Mouse (Mus musculus): ENCODE data around the gene Tlr3. TPM values are rescaled to one million over a fixed set of nuclear protein-coding genes. Genes with fewer than 3 reads are reported as not detected.

Tlr3 gene
- total RNA-seq, 2 experiments from 2014 or later, result 0.09 TPM; not detected in 1

DNA sequence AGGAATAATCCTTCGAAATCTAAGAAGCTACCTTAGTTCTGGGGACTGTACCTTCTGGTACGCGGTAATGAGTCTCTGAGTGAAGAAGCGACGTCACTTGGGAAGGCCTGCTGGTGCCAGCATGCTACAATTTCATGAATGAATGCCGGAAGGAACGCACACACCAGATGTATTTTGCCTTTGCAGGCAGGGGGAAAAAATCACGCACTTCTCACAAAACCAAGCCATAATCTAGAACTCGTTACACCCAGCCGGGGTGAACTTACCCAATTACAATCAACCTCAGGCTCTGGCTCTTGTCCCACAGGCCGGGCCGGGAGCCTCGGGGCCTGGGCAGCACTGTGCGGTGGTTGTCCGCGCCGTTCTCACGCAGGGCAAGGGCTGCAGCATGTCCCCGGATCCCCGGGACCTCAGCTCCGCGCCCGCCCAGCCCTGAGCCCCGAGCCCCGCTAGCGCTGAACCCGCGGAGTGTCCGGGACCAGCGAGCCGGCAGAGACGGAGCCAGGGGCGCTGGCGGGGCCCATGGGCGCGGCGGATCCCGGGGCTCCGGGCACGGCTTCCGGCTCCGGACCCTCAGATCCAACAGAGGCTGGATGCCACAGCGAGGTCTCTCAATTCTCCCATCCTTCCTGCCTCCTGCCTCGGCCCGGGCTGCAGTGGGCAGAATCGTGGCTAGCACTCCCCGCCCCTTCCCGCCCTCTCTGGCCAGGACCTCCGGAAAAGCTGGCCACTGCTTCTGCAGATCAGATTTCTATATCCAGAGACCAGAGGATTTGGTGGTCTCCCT lies 52.6 kb downstream of the Tlr3 start:
- ATAC-seq (replicated peaks; ENCODE audit: low FRiP score, poor library complexity, severe bottlenecking), result no peak

DNA sequence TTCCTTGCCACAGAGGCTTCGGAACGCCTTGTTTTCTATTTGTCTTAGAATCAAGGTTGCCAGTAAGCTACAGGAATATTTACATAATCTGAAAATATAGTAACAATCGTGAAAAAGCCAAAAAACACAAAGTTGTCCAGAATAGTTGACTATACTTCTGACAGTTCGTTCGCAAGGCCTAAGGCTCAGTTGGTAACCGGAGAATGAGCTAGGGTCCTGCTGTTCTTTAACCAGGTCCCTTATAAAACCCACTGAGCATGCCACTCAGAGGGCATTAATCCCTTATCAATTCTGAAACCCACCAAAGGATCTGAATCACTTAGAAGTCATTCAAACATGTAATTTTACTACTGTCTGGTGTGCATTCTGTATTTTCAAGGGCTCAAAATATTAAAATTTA lies 55.1 kb downstream of the Tlr3 start:
- no peak for ATAC-seq (replicated peaks; ENCODE audit: low FRiP score, poor library complexity, severe bottlenecking)

Other genes with a start within 250 kb of the Tlr3 start
- gene F11, start 149.0 kb downstream of the Tlr3 start, total RNA-seq (2015; ENCODE audit: low replicate concordance), result not detected in 2 replicates
- gene F11, start 149.0 kb downstream of the Tlr3 start, total RNA-seq (2017; ENCODE audit: low replicate concordance), result not detected in 2 replicates
- gene Klkb1, start 116.2 kb downstream of the Tlr3 start, total RNA-seq (2015; ENCODE audit: low replicate concordance), result not detected in 2 replicates
- gene Klkb1, start 116.2 kb downstream of the Tlr3 start, total RNA-seq (2017; ENCODE audit: low replicate concordance), result not detected in 2 replicates
- not detected in 2 replicates for gene Gm45753, start 102.6 kb downstream of the Tlr3 start, total RNA-seq (2015; ENCODE audit: low replicate concordance)
- not detected in 2 replicates for gene Gm45753, start 102.6 kb downstream of the Tlr3 start, total RNA-seq (2017; ENCODE audit: low replicate concordance)
- 2.3 and 3.3 TPM in 2 replicates for gene Cyp4v3, start 77.9 kb downstream of the Tlr3 start, total RNA-seq (2015; ENCODE audit: low replicate concordance)
- gene Cyp4v3, start 77.9 kb downstream of the Tlr3 start, total RNA-seq (2017; ENCODE audit: low replicate concordance), result 2.0 TPM in 2 replicates
- gene Fam149a, start 28.8 kb downstream of the Tlr3 start, total RNA-seq (2015; ENCODE audit: low replicate concordance), result 0.42 TPM in 1 of 2 replicates, not detected in the other
- 0.34 TPM in 1 of 2 replicates, not detected in the other for gene Fam149a, start 28.8 kb downstream of the Tlr3 start, total RNA-seq (2017; ENCODE audit: low replicate concordance)
- 0.42 TPM in 1 of 2 replicates, not detected in the other for gene Sorbs2, start 96.7 kb upstream of the Tlr3 start, total RNA-seq (2015; ENCODE audit: low replicate concordance)
- gene Sorbs2, start 96.7 kb upstream of the Tlr3 start, total RNA-seq (2017; ENCODE audit: low replicate concordance), result 0.09 TPM in 1 of 2 replicates, not detected in the other